Mouse (Mus musculus) intestine, postnatal 0 days (tissue): ENCODE measurements at regions not wholly inside any gene's neighbourhood (a gene's known extent, or its start where the extent isn't known, plus 50 kb on each side); places are given as distances from the start of the nearest gene placed in this dataset.

ENCODE experiments used
- ATAC-seq: fragments of 200-750 bp; cut with Nextera tagmentation; 2 replicates; pipeline ENCODE4 v1.8.0; 2017; ENCODE audit warnings: mild to moderate bottlenecking, moderate TSS enrichment, moderate library complexity
- H3K27ac ChIP-seq: fragments of 300-500 bp; sonication (generic); 2 replicates; pipeline ENCODE4 v1.5.1; 2014; ENCODE audit warnings: mild to moderate bottlenecking, low read depth, low read length, moderate library complexity
- H3K27me3 ChIP-seq: fragments of 300-500 bp; sonication (generic); replicated peaks from 2 replicates; pipeline ENCODE4 v1.6.1; 2014; ENCODE audit warnings: low read length, mixed read lengths; ENCODE audit not compliant: control insufficient read depth, insufficient read depth
- H3K36me3 ChIP-seq: fragments of 300-500 bp; sonication (generic); 2 replicates; pipeline ENCODE4 v1.6.1; 2014; ENCODE audit warnings: mild to moderate bottlenecking, moderate library complexity; ENCODE audit not compliant: control insufficient read depth, insufficient read depth
- H3K4me1 ChIP-seq: fragments of 300-500 bp; sonication (generic); replicated peaks from 2 replicates; pipeline ENCODE4 v1.6.1; 2014; ENCODE audit warnings: antibody characterized with exemption, low read length, mixed read lengths; ENCODE audit not compliant: control insufficient read depth, insufficient read depth
- H3K4me2 ChIP-seq: fragments of 300-500 bp; sonication (generic); replicated peaks from 2 replicates; pipeline ENCODE4 v1.6.1; 2014; ENCODE audit warnings: low read depth, mild to moderate bottlenecking, moderate library complexity
- H3K4me3 ChIP-seq: fragments of 300-500 bp; sonication (generic); 2 replicates; pipeline ENCODE4 v1.5.1; 2014; ENCODE audit warnings: low read depth, low read length
- H3K9ac ChIP-seq: fragments of 300-500 bp; sonication (generic); 2 replicates; pipeline ENCODE4 v1.6.1; 2014; ENCODE audit warnings: mild to moderate bottlenecking, low read depth, low read length
- H3K9me3 ChIP-seq: fragments of 300-500 bp; sonication (generic); 2 replicates; pipeline ENCODE4 v1.6.1; 2016; ENCODE audit warnings: mixed run types; ENCODE audit not compliant: control insufficient read depth
- CTCF ChIP-seq: sonication (generic); IDR thresholded peaks from 2 replicates; pipeline ENCODE4 v1.5.1; 2016; ENCODE audit warnings: low read depth, mild to moderate bottlenecking, control low read depth, antibody characterized with exemption, moderate library complexity
- WGBS: fragments of 180-500 bp; shearing (Covaris S2); extraction: QIAGEN DNeasy Blood & Tissue Kit; methylation state at CpG from one replicate; pipeline ENCODE4 v1.1.7; 2014; 5-methylcytosine and 5-hydroxymethylcytosine counted together

GRCm38 (mm10) chr13:19966566-19966965 lies 123.8 kb upstream of the Elmo1 start:
- TF ChIP-seq CTCF: no peak
- Histone ChIP-seq H3K27ac (no peak overlapping the region), H3K4me3 (no peak overlapping the region), H3K4me2 (no peak overlapping the region), H3K27me3 (no peaks in the 10 kb centered on the region), H3K36me3 (no peaks in the 10 kb centered on the region), H3K9me3 (no peaks in the 10 kb centered on the region), H3K9ac (no peak overlapping the region), H3K4me1 (no peaks in the 10 kb centered on the region)
- WGBS: 87% methylated on average over 1 of the region's 1 CpGs
- ATAC-seq: no peak

- 53% methylated on average over 3 of the region's 3 CpGs for WGBS
- no peaks in the 10 kb centered on the region for H3K36me3 ChIP-seq
- H3K27ac ChIP-seq: no peak overlapping the region
- no peak for TF ChIP-seq CTCF
- H3K4me1 ChIP-seq: no peaks in the 10 kb centered on the region
- ATAC-seq: no peak
- H3K4me2 ChIP-seq: no peak overlapping the region
- no peaks in the 10 kb centered on the region for H3K9me3 ChIP-seq
- no peaks in the 10 kb centered on the region for H3K27me3 ChIP-seq
- no peak overlapping the region for H3K9ac ChIP-seq
- no peak overlapping the region for H3K4me3 ChIP-seq
Observed at GRCm38 (mm10) chr13:19963031-19963430, 127.4 kb upstream of the Elmo1 start.

- Histone ChIP-seq H3K4me1 (no peaks in the 10 kb centered on the region), H3K9ac (no peak overlapping the region), H3K4me3 (no peak overlapping the region), H3K27ac (no peak overlapping the region), H3K27me3 (no peaks in the 10 kb centered on the region), H3K4me2 (no peak overlapping the region), H3K36me3 (no peaks in the 10 kb centered on the region), H3K9me3 (no peaks in the 10 kb centered on the region)
- 94% methylated on average over 6 of the region's 6 CpGs for WGBS
- no peak for ATAC-seq
- TF ChIP-seq CTCF: no peak
Observed at GRCm38 (mm10) chr13:19928761-19929160, 104.7 kb upstream of the Gpr141 start.

DNA sequence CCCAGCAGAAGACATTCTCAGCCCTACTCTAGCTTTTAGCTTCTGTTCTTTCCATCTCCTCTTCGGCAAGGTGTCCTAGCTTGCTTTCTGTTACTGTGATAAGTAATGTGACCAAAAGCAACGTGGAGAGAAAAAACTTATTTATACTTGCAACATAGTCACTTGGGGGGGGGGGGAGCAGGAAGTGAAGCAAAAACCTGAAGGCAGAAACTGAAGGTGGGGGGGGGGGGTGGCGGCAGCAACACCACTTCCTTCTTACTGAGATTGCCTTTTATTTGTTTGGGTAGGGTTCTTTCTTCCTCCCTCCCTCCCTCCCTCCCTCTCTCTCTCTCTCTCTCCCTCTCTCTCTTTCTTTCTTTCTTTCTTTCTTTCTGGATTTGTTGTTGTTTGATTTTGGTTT lies 103.8 kb upstream of the Gpr141 start:
- Histone ChIP-seq H3K27me3 (no peaks in the 10 kb centered on the region), H3K4me2 (no peak overlapping the region), H3K4me1 (no peaks in the 10 kb centered on the region), H3K4me3 (no peak overlapping the region), H3K36me3 (no peaks in the 10 kb centered on the region), H3K9me3 (no peaks in the 10 kb centered on the region), H3K27ac (no peak overlapping the region), H3K9ac (no peak overlapping the region)
- ATAC-seq: no peak
- WGBS: 77% methylated on average over 3 of the region's 3 CpGs
- TF ChIP-seq CTCF: no peak

GRCm38 (mm10) chr13:19921084-19921827 lies 97.2 kb upstream of the Gpr141 start:
- Histone ChIP-seq H3K27me3 (no peaks in the 10 kb centered on the region), H3K36me3 (no peaks in the 10 kb centered on the region), H3K27ac (no peak overlapping the region), H3K9me3 (no peaks in the 10 kb centered on the region), H3K9ac (no peak overlapping the region), H3K4me2 (no peak overlapping the region), H3K4me1 (no peaks in the 10 kb centered on the region), H3K4me3 (no peak overlapping the region)
- TF ChIP-seq CTCF: no peak
- 83% methylated on average over 1 of the region's 1 CpGs for WGBS
- ATAC-seq: no peak

GRCm38 (mm10) chr13:19911860-19912584 lies 88.0 kb upstream of the Gpr141 start:
- H3K9me3 ChIP-seq: no peaks in the 10 kb centered on the region
- no peak overlapping the region for H3K27ac ChIP-seq
- H3K36me3 ChIP-seq: no peaks in the 10 kb centered on the region
- no peak overlapping the region for H3K9ac ChIP-seq
- WGBS: 49% methylated on average over 5 of the region's 5 CpGs
- no peak for TF ChIP-seq CTCF
- ATAC-seq: no peak
- H3K27me3 ChIP-seq: no peaks in the 10 kb centered on the region
- no peaks in the 10 kb centered on the region for H3K4me1 ChIP-seq
- H3K4me3 ChIP-seq: no peak overlapping the region
- no peak overlapping the region for H3K4me2 ChIP-seq
